Mouse (Mus musculus) hindbrain, embryonic 11.5 days (tissue): ENCODE results near the gene Rchy1. TPM values are rescaled to one million over a fixed set of nuclear protein-coding genes. Genes with fewer than 3 reads are reported as not detected.

Experiments
- ATAC-seq: fragments of 200-750 bp; cut with Nextera tagmentation; 2 replicates; pipeline ENCODE4 v1.8.0; 2017; ENCODE audit warnings: mild to moderate bottlenecking, moderate TSS enrichment, moderate library complexity; ENCODE audit not compliant: low FRiP score
- DNase-seq: peaks from one replicate; pipeline ENCODE4 v3.0.0-alpha.2; 2015; ENCODE audit warnings: low spot score
- H3K27ac ChIP-seq: fragments of 300-500 bp; sonication (generic); 2 replicates; pipeline ENCODE4 v1.5.1; 2014; ENCODE audit warnings: mild to moderate bottlenecking, low read depth, low read length
- H3K27me3 ChIP-seq: fragments of 300-500 bp; sonication (generic); 2 replicates; pipeline ENCODE4 v1.6.1; 2014; ENCODE audit warnings: mild to moderate bottlenecking, low read length, moderate library complexity, mixed read lengths; ENCODE audit not compliant: control insufficient read depth, insufficient read depth
- H3K36me3 ChIP-seq: fragments of 300-500 bp; sonication (generic); 2 replicates; pipeline ENCODE4 v1.6.1; 2014; ENCODE audit warnings: mild to moderate bottlenecking, low read length, moderate library complexity, mixed read lengths; ENCODE audit not compliant: control insufficient read depth, insufficient read depth
- H3K4me1 ChIP-seq: fragments of 300-500 bp; sonication (generic); replicated peaks from 2 replicates; pipeline ENCODE4 v1.6.1; 2014; ENCODE audit warnings: low read length, mixed read lengths; ENCODE audit not compliant: control insufficient read depth, insufficient read depth
- H3K4me2 ChIP-seq: fragments of 300-500 bp; sonication (generic); replicated peaks from 2 replicates; pipeline ENCODE4 v1.6.1; 2014; ENCODE audit warnings: mild to moderate bottlenecking, low read depth, low read length
- H3K4me3 ChIP-seq: fragments of 300-500 bp; sonication (generic); 2 replicates; pipeline ENCODE4 v1.5.1; 2014; ENCODE audit warnings: low read depth, low read length
- H3K9ac ChIP-seq: fragments of 300-500 bp; sonication (generic); 2 replicates; pipeline ENCODE4 v1.6.1; 2014; ENCODE audit warnings: low read depth, low read length
- H3K9me3 ChIP-seq: fragments of 300-500 bp; sonication (generic); 2 replicates; pipeline ENCODE4 v1.6.1; 2016; ENCODE audit warnings: low read length; ENCODE audit not compliant: control insufficient read depth
- WGBS: fragments of 180-500 bp; shearing (Covaris S2); extraction: QIAGEN DNeasy Blood & Tissue Kit; methylation state at CpG from one replicate; pipeline ENCODE4 v1.1.7; 2014; 5-methylcytosine and 5-hydroxymethylcytosine counted together
- polyA plus RNA-seq: library from polyadenylated mRNA; unstranded; fragments of >200 nt; fragmentation: Nextera tagmentation; extraction: Ambion mirVana; gene quantifications from 2 replicates; pipeline ENCODE4 v1.2.1, GENCODE M21; 2014

Gene Rchy1
- polyA plus RNA-seq, 1 experiment from 2014 or later = 58.4 TPM

GRCm38 (mm10) chr5:91989261-91989660 lies 26.4 kb upstream of the Rchy1 start:
- no peaks in the 10 kb centered on the region for H3K27me3 ChIP-seq
- no peak overlapping the region for H3K9ac ChIP-seq
- WGBS = 87% methylated on average over 9 of the region's 9 CpGs
- H3K9me3 ChIP-seq = no peaks in the 10 kb centered on the region
- no peaks in the 10 kb centered on the region for H3K36me3 ChIP-seq
- no peak overlapping the region for H3K27ac ChIP-seq
- H3K4me2 ChIP-seq = no peak overlapping the region
- no peaks in the 10 kb centered on the region for H3K4me1 ChIP-seq
- ATAC-seq = no peak
- DNase-seq = no peak
- no peak overlapping the region for H3K4me3 ChIP-seq

- DNase-seq (no peak), ATAC-seq (no peak)
- Histone ChIP-seq H3K9ac (no peak overlapping the region), H3K27me3 (no peaks in the 10 kb centered on the region), H3K4me3 (no peak overlapping the region), H3K9me3 (no peaks in the 10 kb centered on the region), H3K4me2 (no peak overlapping the region), H3K4me1 (no peaks in the 10 kb centered on the region), H3K36me3 (no peaks in the 10 kb centered on the region), H3K27ac (no peak overlapping the region)
- WGBS = 98% methylated on average over 2 of the region's 2 CpGs
Observed at GRCm38 (mm10) chr5:91987799-91988198, 24.9 kb upstream of the Rchy1 start.

- no peak within 1 kb of the TSS for H3K9ac ChIP-seq
- no peaks in the 10 kb centered on the region for H3K4me1 ChIP-seq
- H3K36me3 ChIP-seq = no peaks in the 10 kb centered on the region
- WGBS = 71% methylated on average over 4 of the region's 4 CpGs
- H3K9me3 ChIP-seq = no peaks in the 10 kb centered on the region
- H3K4me2 ChIP-seq = no peak within 1 kb of the TSS
- H3K4me3 ChIP-seq = no peak within 1 kb of the TSS
- no peak within 1 kb of the TSS for H3K27ac ChIP-seq
- H3K27me3 ChIP-seq = no peaks in the 10 kb centered on the region
- ATAC-seq (no peak), DNase-seq (no peak)
Observed at GRCm38 (mm10) chr5:91987236-91987635, 24.4 kb upstream of the Rchy1 start, which contains the start of gene Odaph. Gene Odaph, plus strand, starts transcription at chr5:91987475.

GRCm38 (mm10) chr5:91985721-91986120 lies 22.9 kb upstream of the Rchy1 start:
- no peak overlapping the region for H3K4me3 ChIP-seq
- H3K27me3 ChIP-seq = no peaks in the 10 kb centered on the region
- no peaks in the 10 kb centered on the region for H3K4me1 ChIP-seq
- WGBS = 70% methylated on average over 2 of the region's 2 CpGs
- H3K4me2 ChIP-seq = no peak overlapping the region
- no peaks in the 10 kb centered on the region for H3K9me3 ChIP-seq
- DNase-seq (no peak), ATAC-seq (no peak)
- no peak overlapping the region for H3K9ac ChIP-seq
- no peak overlapping the region for H3K27ac ChIP-seq
- H3K36me3 ChIP-seq = no peaks in the 10 kb centered on the region

DNA sequence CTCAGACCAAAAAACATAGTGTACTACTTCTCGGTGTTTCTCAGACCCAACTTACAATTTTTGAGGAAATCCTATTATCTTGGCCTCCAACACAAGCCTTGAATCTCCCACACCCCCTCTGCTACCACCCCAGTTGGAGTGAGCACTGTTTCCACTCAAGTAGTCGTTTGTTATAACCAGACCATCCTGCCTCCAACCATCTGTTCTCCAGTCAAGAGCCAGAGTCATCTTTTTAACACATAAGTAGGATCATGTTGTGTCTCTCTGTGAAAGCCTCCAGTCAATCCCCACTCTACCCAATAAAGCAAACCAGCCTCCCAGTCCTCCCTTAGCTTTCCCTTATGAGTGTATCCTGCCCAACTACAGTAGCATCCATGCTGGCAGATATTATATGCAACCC lies 20.6 kb upstream of the Rchy1 start:
- no peak for ATAC-seq
- Histone ChIP-seq H3K4me3 (no peak overlapping the region), H3K4me2 (no peak overlapping the region), H3K27ac (no peak overlapping the region), H3K9me3 (no peaks in the 10 kb centered on the region), H3K4me1 (no peaks in the 10 kb centered on the region), H3K27me3 (no peaks in the 10 kb centered on the region), H3K9ac (no peak overlapping the region), H3K36me3 (no peaks in the 10 kb centered on the region)
- 72% methylated on average over 2 of the region's 2 CpGs for WGBS
- DNase-seq = no peak

- no peak overlapping the region for H3K4me3 ChIP-seq
- DNase-seq (no peak), ATAC-seq (no peak)
- no peaks in the 10 kb centered on the region for H3K27me3 ChIP-seq
- WGBS = 91% methylated on average over 11 of the region's 11 CpGs
- H3K36me3 ChIP-seq = no peaks in the 10 kb centered on the region
- H3K4me2 ChIP-seq = no peak overlapping the region
- no peak overlapping the region for H3K9ac ChIP-seq
- H3K9me3 ChIP-seq = no peaks in the 10 kb centered on the region
- H3K4me1 ChIP-seq = no peaks in the 10 kb centered on the region
- no peak overlapping the region for H3K27ac ChIP-seq
Observed at GRCm38 (mm10) chr5:91981176-91981840, 18.4 kb upstream of the Rchy1 start.

- ATAC-seq = no peak
- H3K4me3 ChIP-seq = no peak overlapping the region
- no peak overlapping the region for H3K27ac ChIP-seq
- H3K27me3 ChIP-seq = no peaks in the 10 kb centered on the region
- DNase-seq = no peak
- no peaks in the 10 kb centered on the region for H3K4me1 ChIP-seq
- WGBS = 83% methylated on average over 2 of the region's 2 CpGs
- no peaks in the 10 kb centered on the region for H3K36me3 ChIP-seq
- H3K9ac ChIP-seq = no peak overlapping the region
- no peak overlapping the region for H3K4me2 ChIP-seq
- no peaks in the 10 kb centered on the region for H3K9me3 ChIP-seq
Observed at GRCm38 (mm10) chr5:91977397-91977770, 14.5 kb upstream of the Rchy1 start.

GRCm38 (mm10) chr5:91976566-91977396 lies 13.9 kb upstream of the Rchy1 start:
- Histone ChIP-seq H3K9me3 (no peaks in the 10 kb centered on the region), H3K27ac (no peak overlapping the region), H3K27me3 (no peaks in the 10 kb centered on the region), H3K4me1 (no peaks in the 10 kb centered on the region), H3K4me3 (no peak overlapping the region), H3K4me2 (no peak overlapping the region), H3K9ac (no peak overlapping the region), H3K36me3 (no peaks in the 10 kb centered on the region)
- ATAC-seq (no peak), DNase-seq (no peak)
- 75% methylated on average over 10 of the region's 10 CpGs for WGBS

- H3K9ac ChIP-seq = no peak overlapping the region
- no peak for ATAC-seq
- no peak overlapping the region for H3K4me3 ChIP-seq
- WGBS = 92% methylated on average over 9 of the region's 9 CpGs
- no peaks in the 10 kb centered on the region for H3K9me3 ChIP-seq
- H3K4me2 ChIP-seq = no peak overlapping the region
- H3K27ac ChIP-seq = no peak overlapping the region
- H3K4me1 ChIP-seq = no peaks in the 10 kb centered on the region
- no peaks in the 10 kb centered on the region for H3K36me3 ChIP-seq
- no peak for DNase-seq
- no peaks in the 10 kb centered on the region for H3K27me3 ChIP-seq
Observed at GRCm38 (mm10) chr5:91975758-91976157, 12.9 kb upstream of the Rchy1 start.
